Mouse (Mus musculus): Measurements from ENCODE around the gene Gm12394.
"Not testable (repeated sequence)": the region's sequence is repeated elsewhere in the genome, so short reads cannot be mapped to it uniquely, and the experiment has no call there.

DNA sequence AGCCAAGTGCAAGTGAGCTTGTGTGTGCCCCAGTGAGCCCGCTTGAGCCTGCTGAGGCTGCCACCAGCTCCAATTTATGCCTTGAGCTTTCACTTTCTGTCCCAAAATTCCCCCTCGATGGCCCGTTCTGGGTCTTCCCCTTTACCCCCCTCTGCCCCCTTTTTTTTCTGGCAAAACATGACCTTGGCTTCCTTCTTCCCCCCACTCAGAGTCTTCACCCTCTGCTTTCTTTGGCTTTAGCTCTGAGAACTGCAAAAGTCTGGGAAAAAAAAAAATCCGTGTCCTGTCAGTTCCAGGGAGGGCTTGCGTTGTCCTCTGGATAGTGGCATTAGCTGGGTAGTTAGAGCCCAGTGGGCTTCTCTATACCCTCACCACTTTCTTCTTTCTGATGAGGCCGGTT, 100.1 kb downstream of the Gm12394 start, which contains the start of gene Ccl19:
- TF ChIP-seq CTCF (IDR thresholded peaks at IDR 0.05; ENCODE audit: control insufficient read depth, insufficient read depth, insufficient replicate concordance, low read depth, low read length); POLR2A (IDR thresholded peaks at IDR 0.05; ENCODE audit: control insufficient read depth, low read depth, low read length): not testable (repeated sequence)
